Mouse (Mus musculus): ENCODE data around the gene Krtap16-1.
A peak's percentile ranks its signal among the peaks of the same experiment; 100 is the strongest.

Gene Krtap16-1

GRCm38 (mm10) chr11:99986180-99986647, at the start of gene Krtap16-1:
Krtap16-1 (minus strand) TSS chr11:99986597.
- DNase-seq (ENCODE audit: low spot score), result no peak

GRCm38 (mm10) chr11:100029768-100030167, 43.4 kb upstream of the Krtap16-1 start, which contains the start of gene Krt33b:
Krt33b (minus strand) TSS chr11:100029868.
- DNase-seq (ENCODE audit: low spot score), result no peak

GRCm38 (mm10) chr11:100021438-100021837, 35.0 kb upstream of the Krtap16-1 start:
- no peak for DNase-seq (ENCODE audit: low spot score)

GRCm38 (mm10) chr11:100019466-100019865, 33.1 kb upstream of the Krtap16-1 start:
- no peak for DNase-seq (ENCODE audit: low spot score)

- no peak for DNase-seq (ENCODE audit: low spot score)
Observed at GRCm38 (mm10) chr11:100016112-100016511, 29.7 kb upstream of the Krtap16-1 start, which contains the start of gene Krt33a. Krt33a (minus strand) TSS chr11:100016212.

- DNase-seq (ENCODE audit: low spot score), result no peak
Observed at GRCm38 (mm10) chr11:100013691-100014171, 27.3 kb upstream of the Krtap16-1 start.

- no peak for DNase-seq (ENCODE audit: low spot score)
Observed at GRCm38 (mm10) chr11:100010682-100011081, 24.3 kb upstream of the Krtap16-1 start.

GRCm38 (mm10) chr11:100008336-100008735, 21.9 kb upstream of the Krtap16-1 start:
- no peak for DNase-seq (ENCODE audit: low spot score)

GRCm38 (mm10) chr11:100006624-100007023, 20.2 kb upstream of the Krtap16-1 start:
- no peak for DNase-seq (ENCODE audit: low spot score)

- no peak for DNase-seq (ENCODE audit: low spot score)
Observed at GRCm38 (mm10) chr11:100005905-100006304, 19.5 kb upstream of the Krtap16-1 start.

GRCm38 (mm10) chr11:100004846-100005245, 18.4 kb upstream of the Krtap16-1 start:
- DNase-seq (ENCODE audit: low spot score), result peak; percentile 52

- DNase-seq (ENCODE audit: low spot score), result no peak
Observed at GRCm38 (mm10) chr11:99999091-99999490, 12.7 kb upstream of the Krtap16-1 start.

GRCm38 (mm10) chr11:99994384-99994661, 7.9 kb upstream of the Krtap16-1 start:
- no peak for DNase-seq (ENCODE audit: low spot score)

- no peak for DNase-seq (ENCODE audit: low spot score)
Observed at GRCm38 (mm10) chr11:99993620-99994383, 7.4 kb upstream of the Krtap16-1 start, which contains the start of gene Krtap17-1. Krtap17-1 (minus strand) TSS chr11:99993994.

- DNase-seq (ENCODE audit: low spot score), result no peak
Observed at GRCm38 (mm10) chr11:99990571-99990970, 4.2 kb upstream of the Krtap16-1 start.

GRCm38 (mm10) chr11:99989881-99990405, 3.5 kb upstream of the Krtap16-1 start:
- DNase-seq (ENCODE audit: low spot score), result no peak

- DNase-seq (ENCODE audit: low spot score), result no peak
Observed at GRCm38 (mm10) chr11:99988530-99988929, 2.1 kb upstream of the Krtap16-1 start.

GRCm38 (mm10) chr11:99985291-99986092, 905 bp downstream of the Krtap16-1 start:
- peak; percentile 42 for DNase-seq (ENCODE audit: low spot score)

- DNase-seq (ENCODE audit: low spot score), result no peak
Observed at GRCm38 (mm10) chr11:99983442-99983841, 3.0 kb downstream of the Krtap16-1 start.

GRCm38 (mm10) chr11:99982731-99983130, 3.7 kb downstream of the Krtap16-1 start:
- no peak for DNase-seq (ENCODE audit: low spot score)

- DNase-seq (ENCODE audit: low spot score), result no peak
Observed at GRCm38 (mm10) chr11:99978953-99979352, 7.4 kb downstream of the Krtap16-1 start, which contains the start of gene Krtap29-1. Krtap29-1 (minus strand) TSS chr11:99979053.

GRCm38 (mm10) chr11:99965961-99966360, 20.4 kb downstream of the Krtap16-1 start:
- DNase-seq (ENCODE audit: low spot score), result no peak
